Mouse (Mus musculus) liver, embryonic 15.5 days (tissue): ENCODE measurements at regions not wholly inside any gene's neighbourhood (a gene's known extent, or its start where the extent isn't known, plus 50 kb on each side); places are given as distances from the start of the nearest gene placed in this dataset.

Source experiments
- ATAC-seq: fragments of 200-750 bp; cut with Nextera tagmentation; 2 replicates; pipeline ENCODE4 v1.8.0; 2017; ENCODE audit warnings: moderate number of reproducible peaks, mild to moderate bottlenecking, moderate library complexity; ENCODE audit not compliant: insufficient read depth
- H3K27ac ChIP-seq: fragments of 300-500 bp; sonication (generic); replicated peaks from 2 replicates; pipeline ENCODE4 v1.5.1; 2015; ENCODE audit warnings: mild to moderate bottlenecking, inconsistent platforms
- H3K27me3 ChIP-seq: fragments of 300-500 bp; sonication (generic); 2 replicates; pipeline ENCODE4 v1.6.1; 2015; ENCODE audit warnings: mild to moderate bottlenecking, inconsistent platforms
- H3K36me3 ChIP-seq: fragments of 300-500 bp; sonication (generic); replicated peaks from 2 replicates; pipeline ENCODE4 v1.6.1; 2015; ENCODE audit warnings: moderate library complexity, mild to moderate bottlenecking, inconsistent platforms
- H3K4me1 ChIP-seq: fragments of 300-500 bp; sonication (generic); replicated peaks from 2 replicates; pipeline ENCODE4 v1.6.1; 2015; ENCODE audit warnings: inconsistent platforms
- H3K4me2 ChIP-seq: fragments of 300-500 bp; sonication (generic); 2 replicates; pipeline ENCODE4 v1.6.1; 2015; ENCODE audit warnings: moderate library complexity, mild to moderate bottlenecking, inconsistent platforms
- H3K4me3 ChIP-seq: fragments of 300-500 bp; sonication (generic); replicated peaks from 2 replicates; pipeline ENCODE4 v1.5.1; 2015; ENCODE audit warnings: mild to moderate bottlenecking, inconsistent platforms
- H3K9ac ChIP-seq: fragments of 300-500 bp; sonication (generic); 2 replicates; pipeline ENCODE4 v1.6.1; 2015; ENCODE audit warnings: moderate library complexity, mild to moderate bottlenecking, inconsistent platforms
- H3K9me3 ChIP-seq: fragments of 300-500 bp; sonication (generic); replicated peaks from 2 replicates; pipeline ENCODE4 v1.6.1; 2016; ENCODE audit warnings: inconsistent platforms
- WGBS: fragments of 180-500 bp; shearing (Covaris S2); methylation state at CpG from one replicate; pipeline ENCODE4 v1.1.7; 2015; ENCODE audit warnings: mixed read lengths; ENCODE audit not compliant: insufficient replicate concordance; 5-methylcytosine and 5-hydroxymethylcytosine counted together

DNA sequence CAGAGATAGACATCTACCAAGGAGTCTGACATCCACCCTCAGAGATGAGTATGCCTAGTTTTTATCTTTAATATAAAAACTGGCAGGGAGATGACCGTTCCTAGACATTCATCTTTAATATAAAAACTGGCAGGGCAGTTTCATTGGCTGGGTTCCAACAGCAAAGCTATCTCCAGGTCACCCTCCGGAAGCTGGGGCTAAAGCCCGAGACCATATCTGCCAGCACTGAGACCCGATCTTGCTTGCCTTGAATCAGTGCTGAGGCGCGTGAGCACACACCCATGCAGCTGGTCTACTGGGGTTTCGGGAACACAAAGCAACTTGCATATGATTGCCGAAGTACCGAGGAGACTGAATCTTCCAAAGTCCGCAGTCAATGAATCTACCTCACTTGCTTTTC lies 144.5 kb upstream of the Dapk1 start:
- Histone ChIP-seq H3K36me3 (no peaks in the 10 kb centered on the region), H3K4me1 (peaks cover 10% of the 10 kb centered on the region), H3K4me3 (no peak overlapping the region), H3K27ac (no peak overlapping the region), H3K9me3 (no peaks in the 10 kb centered on the region), H3K4me2 (no peak overlapping the region), H3K9ac (no peak overlapping the region), H3K27me3 (no peaks in the 10 kb centered on the region)
- WGBS: 68% methylated on average over 10 of the region's 10 CpGs
- ATAC-seq: no peak

DNA sequence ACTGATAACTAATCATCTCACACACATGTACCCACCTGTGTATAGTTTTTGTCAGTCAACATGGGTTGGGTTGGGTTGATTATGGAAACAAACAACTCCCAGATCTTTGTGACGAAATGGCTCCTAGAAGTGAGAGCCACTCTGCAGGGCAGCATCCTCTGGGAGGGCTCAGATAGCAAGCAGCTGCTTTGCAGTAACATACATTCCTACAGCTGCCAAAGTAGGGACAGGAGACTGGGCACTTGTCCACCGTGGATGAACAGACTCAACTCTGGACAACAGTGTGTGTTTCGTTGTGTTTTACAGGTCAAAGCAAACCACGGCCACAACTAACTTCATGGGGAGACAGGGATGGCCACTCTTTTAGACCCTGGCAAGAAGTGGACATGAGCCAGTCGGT lies 142.7 kb upstream of the Dapk1 start:
- no peaks in the 10 kb centered on the region for H3K9me3 ChIP-seq

DNA sequence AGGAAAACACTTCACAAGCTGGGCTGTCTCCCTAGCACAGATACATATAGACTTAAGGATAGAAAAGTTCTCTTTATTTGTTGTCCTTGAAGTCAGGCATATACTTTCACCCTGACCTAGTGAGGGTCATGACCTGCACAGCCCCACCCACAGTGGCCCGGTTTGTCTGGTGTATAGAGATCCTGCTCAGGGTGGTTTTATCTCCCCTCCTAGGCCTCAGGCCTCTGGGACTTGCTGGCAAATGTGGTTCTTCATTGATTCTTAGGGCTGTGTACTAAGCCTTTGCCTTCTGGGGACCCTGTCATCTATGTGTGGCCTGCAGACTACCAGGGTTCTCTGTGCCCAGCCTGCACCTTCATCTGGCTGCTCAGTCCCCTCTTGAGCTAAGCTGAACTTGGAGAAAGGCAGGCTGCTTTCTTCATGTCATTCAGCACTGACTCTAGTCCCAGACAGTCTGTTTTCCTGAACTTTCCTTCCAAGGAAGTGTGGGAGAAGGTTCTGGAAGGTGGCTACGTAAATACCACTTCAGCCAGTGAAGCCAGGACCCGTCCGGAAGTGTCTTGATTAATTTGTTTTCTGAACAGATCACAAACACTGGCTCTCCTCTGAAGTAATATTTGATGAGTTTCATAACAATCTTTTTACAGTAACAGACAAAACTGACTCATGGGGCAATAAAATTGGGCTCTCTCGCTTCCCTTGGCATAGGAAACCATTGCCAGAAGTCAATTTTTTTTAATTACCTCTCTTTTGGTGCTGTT lies 135.0 kb upstream of the Dapk1 start:
- Histone ChIP-seq H3K4me2 (no peak overlapping the region), H3K36me3 (no peaks in the 10 kb centered on the region), H3K27ac (no peak overlapping the region), H3K9ac (no peak overlapping the region), H3K4me3 (no peak overlapping the region), H3K9me3 (no peaks in the 10 kb centered on the region), H3K4me1 (no peaks in the 10 kb centered on the region), H3K27me3 (no peaks in the 10 kb centered on the region)
- WGBS: 59% methylated on average over 5 of the region's 5 CpGs
- no peak for ATAC-seq

More for the DNA sequence above, 142.7 kb upstream of the Dapk1 start:
- Histone ChIP-seq H3K9ac (no peak overlapping the region), H3K4me2 (no peak overlapping the region), H3K36me3 (no peaks in the 10 kb centered on the region), H3K27ac (no peak overlapping the region), H3K4me1 (peaks cover 5% of the 10 kb centered on the region), H3K4me3 (no peak overlapping the region), H3K27me3 (no peaks in the 10 kb centered on the region)
- ATAC-seq: no peak
- WGBS: 65% methylated on average over 5 of the region's 5 CpGs

DNA sequence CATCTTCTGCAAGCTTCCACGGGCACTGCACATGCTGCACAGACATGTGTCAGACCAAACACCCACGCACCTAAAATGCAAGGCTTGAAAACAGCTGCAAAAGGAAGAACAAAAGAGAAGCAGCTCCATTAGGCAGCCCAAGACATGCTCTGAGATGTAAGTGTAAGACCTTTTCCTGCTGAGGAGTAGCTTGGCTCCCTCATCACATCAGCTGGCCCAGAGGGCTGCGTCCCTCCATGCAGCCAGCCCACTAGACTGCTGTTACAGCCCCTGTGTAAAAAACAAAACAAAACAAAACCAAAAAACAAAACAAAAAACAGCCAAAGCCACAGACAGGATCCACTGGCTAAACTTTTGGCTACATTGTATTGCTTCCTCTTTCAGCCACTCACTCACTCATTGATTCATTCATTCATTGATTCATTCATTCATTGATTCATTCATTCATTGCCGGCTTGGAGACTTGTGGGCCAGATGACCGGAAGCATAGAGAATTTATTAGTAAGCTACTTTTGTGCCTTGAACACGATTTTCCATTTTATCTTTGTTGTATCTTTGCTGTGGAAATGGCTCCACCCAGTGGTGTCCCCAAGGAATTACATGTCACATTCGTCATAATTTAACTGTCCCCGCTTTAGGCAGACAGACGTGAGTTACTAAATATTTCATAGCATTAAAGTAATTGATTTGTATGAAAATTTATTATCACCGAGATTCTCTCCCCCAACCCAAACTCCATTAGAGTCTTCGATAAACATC lies 133.7 kb upstream of the Dapk1 start:
- no peak overlapping the region for H3K4me3 ChIP-seq
- WGBS: 21% methylated on average over 11 of the region's 11 CpGs
- H3K9me3 ChIP-seq: no peaks in the 10 kb centered on the region
- no peaks in the 10 kb centered on the region for H3K4me1 ChIP-seq
- H3K27ac ChIP-seq: no peak overlapping the region
- H3K9ac ChIP-seq: no peak overlapping the region
- no peaks in the 10 kb centered on the region for H3K27me3 ChIP-seq
- H3K4me2 ChIP-seq: no peak overlapping the region
- no peak for ATAC-seq
- H3K36me3 ChIP-seq: no peaks in the 10 kb centered on the region

DNA sequence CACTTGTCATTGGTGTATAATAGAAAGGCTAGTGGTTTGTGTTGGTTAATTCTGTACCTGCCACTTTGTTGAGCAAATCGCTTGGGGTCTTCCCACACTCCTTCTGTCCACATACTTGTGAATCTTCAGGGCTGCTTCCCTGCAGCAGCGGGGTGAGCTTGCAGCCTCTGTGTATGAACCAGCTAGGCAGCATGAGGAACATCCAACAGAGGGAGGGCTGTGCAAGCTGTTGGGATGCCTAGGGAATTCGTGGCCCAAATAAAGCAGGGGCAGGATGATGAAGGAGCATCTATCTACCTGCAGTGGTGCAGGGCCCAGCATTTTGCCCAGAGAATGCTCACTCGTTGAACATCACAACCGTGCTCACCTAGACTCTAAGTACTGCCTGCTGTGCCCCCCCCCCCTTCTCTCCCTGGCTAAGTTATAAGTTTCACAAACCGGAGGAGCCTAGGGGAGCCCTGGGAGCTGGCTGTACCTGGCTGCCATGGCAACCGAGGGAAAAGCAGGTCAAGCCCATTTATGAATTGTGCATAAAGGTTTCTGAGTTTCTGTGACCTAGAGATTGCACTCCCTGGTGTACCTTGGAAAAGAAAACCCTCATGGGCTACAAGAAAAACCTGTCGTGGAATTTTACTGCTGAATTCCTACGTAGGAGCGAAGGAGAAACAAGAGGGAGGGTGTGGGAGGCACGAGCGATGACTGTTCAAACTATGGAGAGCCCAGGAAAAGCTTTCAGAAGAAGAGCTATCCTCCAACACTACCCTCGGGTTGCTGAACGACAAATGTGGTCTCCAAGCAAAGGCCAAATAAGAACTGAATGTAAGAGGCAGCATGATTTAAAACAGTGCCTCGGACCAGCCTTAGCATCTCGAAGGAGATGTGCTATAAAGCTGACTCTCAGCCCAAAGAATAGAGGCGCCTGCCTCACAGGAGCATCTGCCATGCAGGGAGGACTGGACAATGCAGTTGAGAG lies 131.0 kb upstream of the Dapk1 start:
- Histone ChIP-seq H3K36me3 (no peaks in the 10 kb centered on the region), H3K4me3 (no peak overlapping the region), H3K27me3 (no peaks in the 10 kb centered on the region; the same call in 1 of the 2 replicates), H3K9me3 (no peaks in the 10 kb centered on the region), H3K4me2 (no peak overlapping the region), H3K4me1 (no peaks in the 10 kb centered on the region), H3K9ac (no peak overlapping the region), H3K27ac (no peak overlapping the region)
- no peak for ATAC-seq
- WGBS: 56% methylated on average over 17 of the region's 17 CpGs

DNA sequence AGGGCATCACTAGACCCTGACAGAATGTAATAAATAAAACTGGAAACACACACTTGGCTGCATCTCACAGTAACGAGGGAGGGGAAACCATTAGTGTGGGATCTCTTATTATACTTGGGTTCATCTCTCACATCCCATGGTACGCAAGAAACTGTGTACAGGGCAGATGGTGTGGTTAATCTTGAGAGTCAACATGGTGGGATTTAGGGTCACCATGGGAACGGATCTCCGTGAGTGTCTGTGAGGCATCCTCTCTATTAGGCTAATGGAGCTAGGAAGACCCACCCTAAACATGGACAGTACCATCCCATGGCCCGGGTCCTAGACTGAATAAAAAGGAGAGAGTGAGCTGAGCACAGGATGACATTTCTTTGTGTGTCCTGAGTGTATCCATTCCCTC lies 130.1 kb upstream of the Dapk1 start:
- Histone ChIP-seq H3K9ac (no peak overlapping the region), H3K4me3 (no peak overlapping the region), H3K9me3 (no peaks in the 10 kb centered on the region), H3K36me3 (no peaks in the 10 kb centered on the region), H3K27me3 (no peaks in the 10 kb centered on the region; the same call in 1 of the 2 replicates), H3K27ac (no peak overlapping the region), H3K4me2 (no peak overlapping the region), H3K4me1 (no peaks in the 10 kb centered on the region)
- WGBS: 72% methylated on average over 5 of the region's 5 CpGs
- ATAC-seq: no peak

DNA sequence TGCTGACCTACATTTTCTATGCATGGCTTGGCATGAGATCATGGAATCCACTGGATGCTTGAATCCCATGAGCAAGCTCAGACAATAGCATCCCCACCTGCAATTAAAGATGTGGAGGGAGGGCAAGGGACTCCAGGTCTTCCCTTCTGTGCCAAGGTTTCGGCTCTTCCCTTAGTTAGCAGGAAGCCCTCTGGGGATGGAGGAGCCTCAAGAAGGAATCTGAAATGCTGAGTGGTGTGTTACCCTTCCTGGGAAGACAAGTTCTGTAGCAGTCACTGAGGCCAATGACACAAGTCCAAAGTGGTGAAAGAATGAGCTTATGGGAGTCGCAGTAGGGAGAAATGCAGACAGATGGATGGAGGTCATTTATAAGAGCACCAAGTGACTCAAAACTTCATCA lies 125.4 kb upstream of the Dapk1 start:
- Histone ChIP-seq H3K27ac (no peak overlapping the region), H3K36me3 (no peaks in the 10 kb centered on the region), H3K9ac (no peak overlapping the region), H3K4me3 (no peak overlapping the region), H3K4me1 (0 out of 2 replicates have a peak, but pooled peaks cover 6% of the 10 kb centered on the region), H3K9me3 (no peaks in the 10 kb centered on the region), H3K4me2 (no peak overlapping the region), H3K27me3 (no peaks in the 10 kb centered on the region; the same call in 1 of the 2 replicates)
- 61% methylated on average over 2 of the region's 2 CpGs for WGBS
- no peak for ATAC-seq

DNA sequence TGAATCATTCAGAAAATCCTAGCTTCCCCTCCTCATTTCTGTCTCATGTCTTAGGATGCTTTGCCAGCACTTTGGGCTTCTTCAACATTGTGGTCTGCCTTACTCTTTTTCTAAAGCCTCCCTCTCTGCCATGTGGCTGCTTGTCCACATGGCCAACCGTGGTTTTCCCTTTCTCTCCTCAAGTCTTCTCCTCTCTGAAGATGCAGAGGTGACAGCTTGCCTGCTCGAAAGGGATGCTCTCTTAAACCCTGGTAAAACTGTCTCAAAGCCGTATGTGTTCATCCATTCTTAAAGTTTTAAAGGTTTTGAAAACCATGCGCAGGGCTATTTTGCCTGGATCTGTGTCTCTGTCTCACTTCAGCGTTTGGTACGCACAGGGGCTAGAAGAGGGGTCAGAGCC lies 123.4 kb upstream of the Dapk1 start:
- no peak overlapping the region for H3K9ac ChIP-seq
- 56% methylated on average over 6 of the region's 6 CpGs for WGBS
- H3K27me3 ChIP-seq: no peaks in the 10 kb centered on the region; the same call in 1 of the 2 replicates
- H3K9me3 ChIP-seq: no peaks in the 10 kb centered on the region
- no peak overlapping the region for H3K4me2 ChIP-seq
- no peaks in the 10 kb centered on the region for H3K36me3 ChIP-seq
- H3K27ac ChIP-seq: no peak overlapping the region
- ATAC-seq: no peak
- H3K4me3 ChIP-seq: no peak overlapping the region
- H3K4me1 ChIP-seq: 0 out of 2 replicates have a peak, but pooled peaks cover 6% of the 10 kb centered on the region

DNA sequence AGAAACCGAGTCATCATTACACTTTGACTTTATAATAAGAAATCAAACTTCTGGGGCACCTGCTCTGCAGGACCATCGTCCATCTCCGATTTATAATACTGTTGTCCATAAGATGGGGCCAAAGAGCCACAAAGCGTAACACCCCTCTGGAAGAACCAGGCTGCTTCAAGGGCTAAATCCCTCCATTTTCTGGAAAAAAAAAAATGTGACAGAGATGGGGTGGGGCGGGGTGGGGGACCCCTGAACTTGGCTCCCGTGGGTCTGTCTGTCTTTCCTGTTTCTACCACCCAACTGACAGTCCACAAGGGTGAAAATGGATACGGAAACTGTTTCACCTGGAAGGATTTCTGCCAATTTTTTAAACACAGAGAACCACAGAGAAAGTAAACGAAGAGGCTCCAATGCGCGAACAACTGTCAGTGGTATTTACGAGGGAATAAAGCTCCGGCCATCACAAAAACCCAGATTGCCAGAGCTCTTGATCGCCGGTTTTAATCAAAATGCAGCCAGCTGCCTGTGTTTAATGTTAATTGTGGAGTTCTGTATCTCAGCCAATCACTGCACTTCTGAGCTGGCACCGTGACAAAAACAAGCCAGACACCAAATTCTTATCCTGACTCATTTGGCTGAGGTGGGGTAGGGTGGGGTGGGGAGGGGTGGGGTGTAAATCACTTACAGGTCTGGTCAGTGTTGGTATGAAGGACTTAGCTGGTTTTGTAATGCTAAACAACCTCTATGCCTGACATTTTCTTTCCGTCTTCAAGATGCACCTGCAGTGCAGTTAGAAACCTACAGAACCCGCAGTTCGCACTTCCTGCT lies 122.5 kb upstream of the Dapk1 start:
- Histone ChIP-seq H3K27ac (peak overlapping the region; percentile 20; the same call in 1 of the 2 replicates), H3K4me2 (peak overlapping the region; percentile 48), H3K9me3 (no peaks in the 10 kb centered on the region), H3K4me1 (0 out of 2 replicates have a peak, but pooled peaks cover 6% of the 10 kb centered on the region), H3K27me3 (no peaks in the 10 kb centered on the region; the same call in 1 of the 2 replicates), H3K4me3 (peak overlapping the region; percentile 20), H3K36me3 (no peaks in the 10 kb centered on the region), H3K9ac (no peak overlapping the region)
- WGBS: 10% methylated on average over 18 of the region's 18 CpGs
- ATAC-seq: no peak
